Mouse (Mus musculus) layer of hippocampus, adult 2 months (tissue): ENCODE measurements around the gene F13a1. TPM values are rescaled to one million over a fixed set of nuclear protein-coding genes. Genes with fewer than 3 reads are reported as not detected.

Experiments
- DNase-seq, 2 experiments: peaks; one replicate each; pipeline ENCODE4 v3.0.0; 2022; ENCODE audit warnings: low spot score in 2 of 2
- H3K27ac ChIP-seq: fragments of 200-600 bp; 2 replicates; pipeline ENCODE4 v1.8.1; 2022
- H3K4me3 ChIP-seq: fragments of 200-600 bp; 2 replicates; pipeline ENCODE4 v1.8.1; 2022; ENCODE audit warnings: mild to moderate bottlenecking
- CTCF ChIP-seq: fragments of 200-600 bp; conservative IDR thresholded peaks from 2 replicates; pipeline ENCODE4 v1.8.1; 2022; ENCODE audit warnings: antibody characterized with exemption, mild to moderate bottlenecking, moderate library complexity
- long read RNA-seq, 2 experiments: library from polyadenylated mRNA; stranded (forward); transcript quantifications; one replicate each; pipeline ENCODE4 v2.0.0; 2021; ENCODE audit warnings: borderline mapping rate in 2 of 2
- total RNA-seq, 2 experiments: library from RNA; stranded (reverse); gene quantifications; 2 replicates each; pipeline ENCODE4 v1.2.3; 2021

Gene F13a1
- 1 to 10 TPM; 1.9 to 2.9 TPM for total RNA-seq
- long read RNA-seq, experiment 1, result 0 reads
- long read RNA-seq, experiment 2, result 0 reads

DNA sequence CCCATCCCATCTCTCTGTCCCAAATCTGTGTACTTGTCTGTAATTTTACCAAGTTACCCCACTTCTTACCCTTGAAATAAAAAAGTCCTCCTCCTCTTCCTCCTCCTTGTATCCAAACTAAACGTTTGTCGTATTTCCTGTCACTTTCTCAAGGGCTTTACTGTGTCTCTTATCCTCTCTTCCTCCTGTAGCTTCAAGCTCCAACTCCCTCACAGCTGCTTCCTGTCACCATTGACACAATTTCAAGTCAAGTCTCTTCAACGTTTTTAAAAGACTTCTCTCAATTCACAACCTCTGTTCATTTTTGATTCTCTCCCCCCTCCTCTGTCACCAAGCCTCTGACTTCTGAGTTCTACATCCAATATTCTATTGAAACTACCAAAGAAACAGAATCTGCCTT is at the start of gene F13a1:
F13a1 (minus strand) TSS at position 119 of the 400 bp plus-strand sequence.
- TF ChIP-seq CTCF, result no peak
- no peak within 1 kb of the TSS for H3K4me3 ChIP-seq
- DNase-seq, result no peak
- no peak within 1 kb of the TSS for H3K27ac ChIP-seq

DNA sequence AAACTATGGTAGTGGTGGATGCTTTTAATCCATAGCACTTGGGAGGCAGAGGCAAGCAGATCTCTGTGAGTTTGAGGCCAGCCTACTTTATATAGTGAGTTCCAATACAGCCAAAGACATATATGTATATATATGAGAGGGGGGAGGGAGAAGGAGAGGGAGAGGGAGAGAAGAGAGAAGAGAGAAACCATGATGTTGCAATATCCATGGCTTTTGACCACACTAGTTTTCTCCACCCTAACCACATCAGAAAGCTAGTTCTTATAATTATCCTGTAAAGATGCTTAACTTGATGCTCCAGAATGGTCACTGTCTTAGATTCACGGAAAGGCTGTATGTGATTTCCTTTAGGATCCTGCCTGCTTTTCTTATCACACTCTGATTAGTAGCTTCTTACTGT is 41.6 kb upstream of the F13a1 start:
- no peak for TF ChIP-seq CTCF
- Histone ChIP-seq H3K27ac (no peak overlapping the region), H3K4me3 (no peak overlapping the region)
- no peak for DNase-seq

DNA sequence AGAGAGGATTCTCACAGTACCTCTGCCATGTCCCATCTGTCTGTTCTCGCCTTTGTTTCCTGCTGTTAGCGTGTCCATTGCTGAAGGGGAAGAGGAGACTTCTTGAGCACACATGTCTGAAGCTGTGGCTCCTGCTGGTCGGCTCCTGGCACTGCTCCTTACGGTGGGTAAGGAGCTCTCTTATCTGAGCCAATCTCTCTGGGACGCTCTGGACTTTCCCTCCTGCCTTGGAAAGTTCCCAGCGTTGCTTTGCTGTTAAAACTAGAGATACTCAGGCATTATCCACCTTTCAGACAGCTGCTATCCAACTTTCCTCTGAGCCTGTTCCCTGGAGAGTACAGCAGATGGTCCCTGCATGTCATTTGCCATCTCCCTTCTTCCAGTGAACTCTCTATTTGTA is 39.1 kb upstream of the F13a1 start:
- no peak for TF ChIP-seq CTCF
- H3K4me3 ChIP-seq, result no peak overlapping the region
- no peak for DNase-seq
- H3K27ac ChIP-seq, result no peak overlapping the region

DNA sequence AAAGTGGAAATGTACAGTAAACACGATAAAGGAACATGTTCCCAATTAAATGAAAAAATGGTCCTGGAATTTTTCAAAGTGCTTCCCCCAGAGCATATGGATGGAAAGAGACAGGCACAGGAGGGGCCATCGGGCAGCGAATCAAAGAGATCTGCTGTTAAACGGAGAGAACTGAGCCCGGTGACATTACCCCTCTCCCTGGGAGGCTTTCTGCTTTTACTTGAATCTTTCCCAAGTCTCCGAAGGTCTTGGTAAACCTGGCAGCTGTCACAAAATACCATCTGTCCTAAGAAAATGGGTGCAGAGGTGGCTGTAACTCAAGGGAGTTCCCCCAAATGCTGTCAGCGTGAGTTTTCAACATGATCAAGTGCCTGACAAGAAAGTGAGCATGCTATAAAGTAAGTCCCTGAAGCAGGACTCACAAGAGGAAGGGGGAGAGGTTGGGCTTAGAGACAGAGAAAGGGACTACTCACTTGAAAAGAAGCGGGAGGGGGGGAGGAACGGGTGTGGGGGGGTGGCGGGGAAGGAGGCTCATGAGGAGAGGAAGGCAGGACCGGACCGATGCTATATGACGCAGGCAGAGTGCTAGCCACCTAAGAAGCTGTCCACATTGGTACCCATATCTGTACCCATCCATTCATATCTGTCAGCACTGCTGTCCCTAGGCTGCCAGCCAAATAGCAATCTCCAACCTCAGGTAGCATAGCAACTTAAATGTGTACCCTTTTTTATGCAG is 31.6 kb upstream of the F13a1 start:
- Histone ChIP-seq H3K27ac (peak overlapping the region; percentile 24; the same call in 1 of the 2 replicates), H3K4me3 (peak overlapping the region; percentile 34)
- peak in 1 of 2 experiments; percentile 21 for DNase-seq
- TF ChIP-seq CTCF, result no peak

DNA sequence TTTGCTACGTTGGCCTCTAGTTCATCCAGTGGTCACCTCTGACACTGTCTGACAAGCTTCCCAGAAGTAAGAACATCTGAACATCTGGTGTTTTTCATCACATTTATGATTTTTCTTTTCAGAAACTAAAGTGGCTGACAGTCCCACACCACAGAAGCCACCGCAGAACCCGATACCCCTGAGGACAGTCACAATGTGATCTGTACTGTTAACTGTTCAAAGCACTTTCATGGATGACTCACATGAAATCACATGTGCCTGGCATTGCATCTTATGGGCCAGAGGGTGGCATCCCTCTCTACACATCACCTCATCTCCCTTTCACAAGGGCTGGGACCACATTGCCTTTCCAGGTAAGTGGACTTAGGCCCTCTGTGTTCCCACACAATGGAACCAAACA is 21.3 kb upstream of the F13a1 start:
- H3K4me3 ChIP-seq, result no peak overlapping the region
- DNase-seq, result no peak
- no peak for TF ChIP-seq CTCF
- no peak overlapping the region for H3K27ac ChIP-seq

DNA sequence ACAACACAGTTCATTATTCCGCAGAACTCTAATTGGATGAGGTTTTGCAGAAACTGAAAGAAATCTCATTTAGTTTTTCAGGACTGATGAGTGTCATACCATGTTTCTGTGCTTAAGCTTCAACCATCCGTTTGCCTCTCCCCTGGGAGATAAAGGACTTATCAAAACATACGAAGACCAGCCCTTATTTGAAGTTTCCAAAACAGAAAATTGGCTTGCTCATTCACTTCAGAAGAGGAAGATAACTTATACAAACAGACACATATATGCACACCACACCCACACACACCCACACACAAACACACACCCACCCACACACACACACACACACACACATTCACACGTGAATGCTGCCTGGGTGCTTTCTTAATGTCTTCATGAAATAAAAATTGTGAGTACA is 20.8 kb upstream of the F13a1 start:
- Histone ChIP-seq H3K27ac (no peak overlapping the region), H3K4me3 (no peak overlapping the region)
- no peak for DNase-seq
- TF ChIP-seq CTCF, result no peak

DNA sequence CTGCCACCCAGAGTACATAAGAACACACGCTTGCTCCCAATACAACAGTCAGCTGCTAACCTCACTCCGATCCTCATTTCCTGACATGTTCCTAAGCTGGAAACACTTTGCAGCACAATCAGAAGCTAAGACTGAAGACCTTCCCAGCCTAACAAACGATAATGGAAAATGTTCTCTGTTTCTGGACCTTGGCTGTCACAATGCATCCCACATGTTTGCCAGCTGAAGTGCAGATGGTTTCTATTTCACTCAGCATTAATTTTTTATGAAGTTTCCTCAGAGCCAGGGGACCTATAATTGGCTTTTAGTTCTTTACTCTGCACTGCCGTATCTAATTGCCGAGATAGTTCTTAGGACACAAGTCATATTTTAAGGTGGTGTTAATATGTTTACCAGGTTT is 10.8 kb upstream of the F13a1 start:
- DNase-seq, result no peak
- no peak for TF ChIP-seq CTCF
- no peak overlapping the region for H3K27ac ChIP-seq
- H3K4me3 ChIP-seq, result no peak overlapping the region

DNA sequence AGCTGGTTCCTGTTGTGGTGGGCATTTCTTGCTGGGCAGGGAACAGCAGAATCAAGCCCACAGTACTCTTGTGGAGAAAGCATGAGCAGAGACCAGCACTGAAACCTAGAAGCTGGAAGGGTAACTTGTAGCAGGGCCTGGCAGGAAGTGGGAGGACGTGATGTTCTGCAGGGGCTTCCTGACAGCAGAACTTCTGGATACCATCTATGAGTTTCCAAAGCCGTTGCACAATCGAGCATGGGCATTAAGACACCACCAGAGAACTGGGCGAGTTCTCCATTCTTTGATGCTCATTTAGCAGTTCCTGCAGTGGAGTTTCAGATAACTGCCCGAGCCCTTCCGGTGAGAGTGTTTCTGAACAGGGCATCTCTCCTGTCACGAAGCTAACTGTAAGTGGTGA is 6.6 kb upstream of the F13a1 start:
- Histone ChIP-seq H3K27ac (no peak overlapping the region), H3K4me3 (no peak overlapping the region)
- no peak for DNase-seq
- TF ChIP-seq CTCF, result no peak

DNA sequence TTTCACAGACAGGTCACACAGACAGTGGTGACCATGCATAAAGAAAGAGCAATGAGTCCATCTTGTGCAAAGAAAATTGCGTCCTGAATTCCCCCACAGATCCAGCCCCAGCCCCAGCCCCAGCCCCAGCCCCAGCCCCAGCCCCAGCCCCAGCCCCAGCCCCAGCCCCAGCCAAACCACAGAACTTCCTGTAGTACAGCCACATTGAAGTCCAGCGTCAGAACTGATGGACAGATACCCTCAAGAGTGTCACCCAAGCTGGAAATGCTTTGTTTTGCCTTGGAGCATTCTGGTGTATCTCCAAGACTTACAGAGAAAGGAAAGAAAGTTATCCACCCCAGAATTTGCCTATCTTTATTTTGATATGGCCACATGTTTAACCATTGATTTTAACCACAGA is 413 bp downstream of the F13a1 start:
- no peak overlapping the region for H3K4me3 ChIP-seq
- H3K27ac ChIP-seq, result no peak overlapping the region
- TF ChIP-seq CTCF, result no peak
- DNase-seq, result no peak

DNA sequence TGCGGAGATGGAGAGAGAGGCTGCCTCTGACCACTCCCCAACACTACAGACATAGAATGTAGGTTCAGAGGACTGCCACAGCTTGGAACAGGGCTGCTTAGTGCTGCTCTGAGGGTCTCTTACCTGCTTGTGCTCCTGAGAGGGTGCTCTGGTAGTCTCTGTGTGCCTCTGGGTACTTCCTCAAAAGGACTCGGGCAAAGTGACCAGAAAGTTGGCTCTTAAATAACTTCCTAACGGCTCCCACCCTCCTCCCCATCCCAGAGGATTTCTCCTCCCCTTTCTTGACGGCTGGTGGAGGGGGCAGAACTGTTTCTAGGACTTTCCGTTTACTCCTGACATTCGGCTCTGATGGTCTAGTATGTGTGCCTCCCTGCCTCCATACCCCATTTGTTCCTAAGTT is 1.0 kb downstream of the F13a1 start:
- DNase-seq, result no peak
- Histone ChIP-seq H3K27ac (no peak overlapping the region), H3K4me3 (no peak overlapping the region)
- TF ChIP-seq CTCF, result no peak

DNA sequence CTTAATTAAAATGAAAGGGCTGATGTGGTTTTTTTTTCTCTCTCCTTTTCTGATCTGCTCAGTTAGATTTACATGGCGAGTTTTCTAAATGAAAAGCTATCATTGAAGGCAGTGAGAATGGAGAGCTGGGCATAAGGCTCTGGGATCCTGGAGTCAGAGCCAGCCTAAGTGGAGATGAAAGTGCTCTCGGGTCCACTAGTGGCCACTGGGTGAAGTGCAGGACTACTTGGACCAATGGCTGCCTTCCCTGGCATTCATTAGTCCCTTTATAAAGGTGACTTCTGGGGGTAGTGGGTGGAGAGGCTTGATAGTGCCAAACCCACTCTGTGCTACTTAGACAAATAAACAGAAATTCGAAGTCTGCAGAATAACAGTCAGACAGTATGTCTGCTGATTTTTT is 5.0 kb downstream of the F13a1 start:
- peak; percentile 73 for TF ChIP-seq CTCF
- Histone ChIP-seq H3K27ac (no peak overlapping the region), H3K4me3 (no peak overlapping the region)
- DNase-seq, result no peak

DNA sequence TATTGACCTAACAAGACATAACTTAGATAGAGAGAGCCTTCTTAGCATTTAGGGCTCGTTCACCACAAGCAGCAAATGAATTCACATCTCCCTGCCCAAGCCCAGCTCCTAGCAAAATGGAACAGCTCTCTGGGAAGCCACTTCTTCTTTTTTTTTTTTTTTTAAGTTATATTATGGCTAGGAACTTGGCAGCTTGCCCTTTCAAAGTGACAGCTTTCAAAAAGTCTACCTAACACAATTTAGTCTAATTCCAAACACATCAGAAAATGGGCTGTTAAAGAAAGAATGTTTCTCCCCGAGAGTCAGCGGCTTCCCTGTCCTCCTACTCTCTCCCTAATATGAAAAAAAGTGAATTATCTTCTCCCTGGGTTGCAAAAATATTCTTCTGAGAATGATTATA is 15.3 kb downstream of the F13a1 start:
- no peak for DNase-seq
- TF ChIP-seq CTCF, result no peak
- H3K27ac ChIP-seq, result no peak overlapping the region

DNA sequence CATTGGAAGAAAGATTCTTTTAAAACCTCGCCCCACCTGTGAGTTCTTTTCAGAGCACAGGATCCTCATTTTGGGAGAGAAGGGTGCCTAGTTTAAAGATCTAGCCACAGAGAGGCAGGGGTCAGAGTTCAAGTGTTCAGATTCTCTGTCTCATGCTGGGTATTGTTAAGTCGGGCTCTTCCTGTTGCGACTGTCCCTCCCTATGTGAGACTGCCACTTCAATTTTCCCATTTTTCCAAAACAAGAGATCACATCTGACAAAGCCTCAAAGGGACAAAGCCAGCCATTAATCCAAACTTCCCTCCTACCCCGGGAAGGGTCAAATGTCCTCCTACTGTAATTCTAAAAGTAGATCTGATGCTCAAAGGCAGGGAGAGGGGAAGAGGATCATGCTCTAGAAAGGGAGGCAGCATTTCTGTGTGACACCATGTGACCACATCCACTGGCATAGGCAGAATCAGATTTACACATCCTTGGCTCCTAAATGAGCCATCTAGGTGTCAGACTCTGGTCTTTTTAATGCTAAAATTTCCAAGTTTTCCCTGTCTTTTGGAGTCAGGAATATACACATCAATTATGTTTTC is 24.0 kb downstream of the F13a1 start:
- no peak overlapping the region for H3K27ac ChIP-seq
- H3K4me3 ChIP-seq, result no peak overlapping the region
- no peak for TF ChIP-seq CTCF
- DNase-seq, result no peak

More for the DNA sequence above, 15.3 kb downstream of the F13a1 start:
- no peak overlapping the region for H3K4me3 ChIP-seq

DNA sequence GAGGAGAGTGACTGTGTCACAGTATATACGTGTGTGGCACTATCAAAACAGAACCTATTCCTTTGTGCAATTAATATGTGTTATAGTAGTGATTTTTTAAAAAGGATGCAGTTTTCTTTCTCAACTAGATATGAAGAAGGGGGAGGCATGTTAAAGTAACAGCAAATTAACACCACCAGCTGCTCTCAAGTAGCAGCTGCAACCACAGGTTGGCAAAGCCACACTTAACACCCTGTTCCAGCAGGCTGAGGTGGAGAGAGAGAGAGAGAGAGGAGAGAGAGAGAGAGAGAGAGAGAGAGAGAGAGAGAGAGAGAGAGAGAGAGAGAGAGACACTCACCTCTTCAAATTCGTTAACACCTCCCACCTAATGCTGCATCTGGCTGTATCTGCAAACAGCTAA is 28.5 kb downstream of the F13a1 start:
- Histone ChIP-seq H3K4me3 (no peak overlapping the region), H3K27ac (no peak overlapping the region)
- no peak for DNase-seq
- no peak for TF ChIP-seq CTCF
